Mouse (Mus musculus): ENCODE results near the gene Loxl3.

- TF ChIP-seq CTCF (IDR thresholded peaks at IDR 0.05; ENCODE audit: low read depth) (no peak), EP300 (IDR thresholded peaks at IDR 0.05; ENCODE audit: low read depth) (peak; percentile 93)
Observed at GRCm38 (mm10) chr6:83014482-83015466, 19.2 kb upstream of the Loxl3 start.
